8 mouse cellular contexts compared by ENCODE assay signal in genomic region chr2:167799629-167800387, GRCm38 (mm10).
A peak's percentile ranks its signal among the peaks of the same experiment; 100 is the strongest.
DNase-seq lines count a peak whose midpoint lies in the region; ATAC-seq and TF ChIP-seq lines count a peak whose summit lies in the region.

No protein-coding gene starts in this region.

- no peaks in the 10 kb centered on the region for H3K36me3 ChIP-seq in forebrain, postnatal 0 days (ENCODE audit: insufficient read depth)
- no peaks in the 10 kb centered on the region for H3K36me3 ChIP-seq in forebrain, embryonic 15.5 days
- no peaks in the 10 kb centered on the region for H3K36me3 ChIP-seq in heart, adult 2 months (ENCODE audit: control insufficient read depth, insufficient read depth, low read length)
- no peaks in the 10 kb centered on the region for H3K36me3 ChIP-seq in myocyte (ENCODE audit: control insufficient read depth, insufficient read depth)

- H3K9ac ChIP-seq in forebrain, postnatal 0 days = no peak overlapping the region
- H3K9ac ChIP-seq in forebrain, embryonic 15.5 days (replicated peaks) = no peak overlapping the region
- no peak overlapping the region for H3K9ac ChIP-seq in heart, adult 2 months (ENCODE audit: low read depth, low read length)

- WGBS in forebrain, postnatal 0 days = 88% methylated on average over 5 of the region's 5 CpGs
- 92% methylated on average over 5 of the region's 5 CpGs for WGBS in forebrain, embryonic 15.5 days
- 89% methylated on average over 5 of the region's 5 CpGs for WGBS in heart, adult 2 months

- H3K79me2 ChIP-seq in heart, adult 2 months (replicated peaks; ENCODE audit: control insufficient read depth, insufficient read depth, low read length) = no peaks in the 10 kb centered on the region
- no peaks in the 10 kb centered on the region for H3K79me2 ChIP-seq in myocyte (ENCODE audit: control insufficient read depth, insufficient read depth)

- no peaks in the 10 kb centered on the region for H3K4me1 ChIP-seq in forebrain, postnatal 0 days (ENCODE audit: insufficient read depth)
- H3K4me1 ChIP-seq in forebrain, embryonic 15.5 days = no peaks in the 10 kb centered on the region
- H3K4me1 ChIP-seq in heart, adult 2 months (ENCODE audit: control insufficient read depth, insufficient read depth, low read length) = peaks cover 6% of the 10 kb centered on the region

- H3K4me3 ChIP-seq in forebrain, postnatal 0 days (ENCODE audit: low read depth, low read length) = no peak overlapping the region
- H3K4me3 ChIP-seq in forebrain, embryonic 15.5 days = no peak overlapping the region
- H3K4me3 ChIP-seq in heart, adult 2 months = no peak overlapping the region
- H3K4me3 ChIP-seq in myocyte = no peak overlapping the region

- no peak overlapping the region for H3K4me2 ChIP-seq in forebrain, postnatal 0 days (ENCODE audit: low read depth)
- no peak overlapping the region for H3K4me2 ChIP-seq in forebrain, embryonic 15.5 days (replicated peaks)
- no peak overlapping the region for H3K4me2 ChIP-seq in myocyte (ENCODE audit: low read depth)

- no peak for TF ChIP-seq CTCF in forebrain, postnatal 0 days (IDR thresholded peaks at IDR 0.05; ENCODE audit: low read depth)
- TF ChIP-seq CTCF in heart, adult 2 months (IDR thresholded peaks at IDR 0.05) = no peak

- no peak for TF ChIP-seq POLR2A in heart, adult 2 months (IDR thresholded peaks at IDR 0.05; ENCODE audit: insufficient read depth, low read depth, low read length)
- no peak for TF ChIP-seq POLR2A in myocyte (IDR thresholded peaks at IDR 0.05; ENCODE audit: insufficient read length, low read depth)

- no peak for TF ChIP-seq EP300 in heart, adult 2 months (IDR thresholded peaks at IDR 0.05; ENCODE audit: insufficient read depth, low read depth, low read length)

- H3K27ac ChIP-seq in forebrain, postnatal 0 days (ENCODE audit: low read depth, low read length) = no peak overlapping the region
- H3K27ac ChIP-seq in forebrain, embryonic 15.5 days (replicated peaks) = no peak overlapping the region
- H3K27ac ChIP-seq in heart, adult 2 months = peak overlapping the region; percentile 5; the same call in 1 of the 2 replicates

- intact Hi-C loops in heart, adult 2 months (cut with DNase I) = no loop called here

- H3ac ChIP-seq in myocyte (ENCODE audit: control insufficient read depth, insufficient read length) = no peak overlapping the region

- no peaks in the 10 kb centered on the region for H3K9me3 ChIP-seq in forebrain, postnatal 0 days (ENCODE audit: low read length)
- no peaks in the 10 kb centered on the region for H3K9me3 ChIP-seq in forebrain, embryonic 15.5 days

- ATAC-seq in forebrain, postnatal 0 days = peak; percentile 66; the same call in 1 of the 2 replicates
- ATAC-seq in forebrain, embryonic 15.5 days (replicated peaks) = no peak; the same call in 1 of the 2 replicates
- peak; percentile 61 for ATAC-seq in CD4-positive, CD25-positive, alpha-beta regulatory T cell, adult 4 months

- no peaks in the 10 kb centered on the region for H3K27me3 ChIP-seq in forebrain, postnatal 0 days (ENCODE audit: insufficient read depth, low read length)
- no peaks in the 10 kb centered on the region for H3K27me3 ChIP-seq in forebrain, embryonic 15.5 days
- no peaks in the 10 kb centered on the region for H3K27me3 ChIP-seq in heart, adult 2 months (ENCODE audit: control insufficient read depth, insufficient read depth, low read length)
- no peaks in the 10 kb centered on the region for H3K27me3 ChIP-seq in myocyte (ENCODE audit: control insufficient read depth, insufficient read depth, insufficient read length)

- DNase-seq in forebrain, postnatal 0 days = no peak
- no peak for DNase-seq in heart, adult 2 months
- DNase-seq in kidney, postnatal 36 days = peak; percentile 43 to 64
- no peak for DNase-seq in right cerebral cortex, adult 2 months (ENCODE audit: low spot score in 2 of 2)
- DNase-seq in cerebellum, postnatal 14 days = no peak

TF ChIP-seq in myocyte, 11 proteins besides CTCF, POLR2A, EP300 and RAD21:
- TF ChIP-seq CEBPB (IDR thresholded peaks at IDR 0.05; ENCODE audit: insufficient read depth, poor library complexity, severe bottlenecking) (no peak), SRF (IDR thresholded peaks at IDR 0.05; ENCODE audit: control insufficient read depth, insufficient read length, low read depth) (no peak), TCF3 (IDR thresholded peaks at IDR 0.05; ENCODE audit: insufficient read length, low read depth) (no peak), USF1 (IDR thresholded peaks at IDR 0.05; ENCODE audit: low read depth) (peak; percentile 95), REST (IDR thresholded peaks at IDR 0.05; ENCODE audit: insufficient read depth, insufficient read length) (no peak), MYOD1 (IDR thresholded peaks at IDR 0.05; ENCODE audit: control insufficient read depth in 1 of 3, insufficient read length in 2 of 3, low read depth in 2 of 3) (no peak)

Comparison
In these comparisons a context has a peak if more than half of its experiments do, and no peak if none do; other contexts are left out.
1. DNase-seq: peak in kidney, postnatal 36 days (2 of 2); none in forebrain, postnatal 0 days (single experiment), heart, adult 2 months (0 of 2), right cerebral cortex, adult 2 months (0 of 2) and cerebellum, postnatal 14 days (0 of 2).